Mouse (Mus musculus) kidney, adult 2 months (tissue): Measurements from ENCODE around the gene Ipo8.

Experiments
- CTCF ChIP-seq: fragments of 200-500 bp; conservative IDR thresholded peaks from 2 replicates; pipeline ENCODE4 v1.5.1; 2011; ENCODE audit warnings: low read depth, mild to moderate bottlenecking, control low read depth, low read length, moderate library complexity, mixed read lengths; ENCODE audit not compliant: insufficient read depth, insufficient read length
- POLR2A ChIP-seq: fragments of 200-500 bp; IDR thresholded peaks from one replicate; pipeline ENCODE4 v1.6.1; 2011; ENCODE audit warnings: low read depth, low read length, control low read depth

- TF ChIP-seq CTCF = no peak
- TF ChIP-seq POLR2A = no peak
Measured at GRCm38 (mm10) chr6:148751400-148751799, 79.9 kb downstream of the Ipo8 start.
